Mouse (Mus musculus): ENCODE measurements at regions not wholly inside any gene's neighbourhood (a gene's known extent, or its start where the extent isn't known, plus 50 kb on each side); places are given as distances from the start of the nearest gene placed in this dataset.

DNA sequence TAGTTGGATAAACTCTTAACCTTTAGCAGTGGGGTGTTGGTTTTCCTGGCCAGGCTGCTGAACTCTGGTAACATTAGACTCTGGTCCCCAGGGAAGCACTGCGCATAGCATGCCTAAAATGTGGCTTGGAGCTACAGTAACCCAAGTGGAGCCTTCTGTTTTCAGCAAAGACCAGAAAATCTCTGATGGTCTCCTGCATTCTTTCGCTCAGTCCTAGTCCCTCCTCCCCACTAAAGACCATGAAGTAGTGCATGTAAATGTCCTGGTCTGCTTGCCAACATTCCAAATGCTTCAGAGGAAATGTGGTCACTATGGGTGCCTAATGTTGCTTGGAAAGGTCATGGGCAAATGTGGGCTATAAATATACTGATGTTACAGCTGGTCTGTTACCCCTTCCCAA, 507.5 kb downstream of the Gm826 start:
- no peaks in the 10 kb centered on the region for H3K27me3 ChIP-seq (ENCODE audit: control insufficient read depth in 1 of 2, insufficient read depth in 2 of 2, low read length in 2 of 2)
- no peak for DNase-seq (ENCODE audit: low read depth, low spot score)
- TF ChIP-seq GATA1 (IDR thresholded peaks at IDR 0.05; ENCODE audit: low read depth, low read length): no peak
- no peak for TF ChIP-seq GABPA (IDR thresholded peaks at IDR 0.05; ENCODE audit: low read depth, low read length)
- no peak for TF ChIP-seq TAL1 (IDR thresholded peaks at IDR 0.05; ENCODE audit: low read length)
- TF ChIP-seq ETS1 (IDR thresholded peaks at IDR 0.05; ENCODE audit: low read depth, low read length): no peak
- no peaks in the 10 kb centered on the region for H3K79me2 ChIP-seq (ENCODE audit: control insufficient read depth, insufficient read depth, low read length, poor library complexity)
- no peaks in the 10 kb centered on the region for H3K36me3 ChIP-seq (ENCODE audit: control insufficient read depth in 1 of 2, insufficient read depth in 2 of 2, low read length in 2 of 2)
- no peak overlapping the region for H3K27ac ChIP-seq (ENCODE audit: control insufficient read depth, low read depth, low read length)
- no peak overlapping the region for H3K9ac ChIP-seq (ENCODE audit: control insufficient read depth, low read depth, low read length, poor library complexity, severe bottlenecking)
- H3K4me1 ChIP-seq (ENCODE audit: control insufficient read depth in 1 of 2, insufficient read depth in 2 of 2, low read length in 2 of 2): no peaks in the 10 kb centered on the region
- H3K9me3 ChIP-seq (replicated peaks; ENCODE audit: insufficient read depth, low read length): no peaks in the 10 kb centered on the region
- no peak overlapping the region for H3K4me3 ChIP-seq (ENCODE audit: control insufficient read depth in 1 of 2, insufficient read depth in 1 of 2, low read depth in 2 of 2, low read length in 2 of 2)

- Histone ChIP-seq H3K27ac (ENCODE audit: control insufficient read depth, low read depth, low read length) (no peak overlapping the region), H3K4me3 (ENCODE audit: control insufficient read depth in 1 of 2, insufficient read depth in 1 of 2, low read depth in 2 of 2, low read length in 2 of 2) (no peak overlapping the region), H3K79me2 (ENCODE audit: control insufficient read depth, insufficient read depth, low read length, poor library complexity) (no peaks in the 10 kb centered on the region), H3K36me3 (ENCODE audit: control insufficient read depth in 1 of 2, insufficient read depth in 2 of 2, low read length in 2 of 2) (no peaks in the 10 kb centered on the region), H3K9me3 (replicated peaks; ENCODE audit: insufficient read depth, low read length) (no peaks in the 10 kb centered on the region), H3K4me1 (ENCODE audit: control insufficient read depth in 1 of 2, insufficient read depth in 2 of 2, low read length in 2 of 2) (no peaks in the 10 kb centered on the region), H3K9ac (ENCODE audit: control insufficient read depth, low read depth, low read length, poor library complexity, severe bottlenecking) (no peak overlapping the region), H3K27me3 (ENCODE audit: control insufficient read depth in 1 of 2, insufficient read depth in 2 of 2, low read length in 2 of 2) (no peaks in the 10 kb centered on the region)
- TF ChIP-seq ETS1 (IDR thresholded peaks at IDR 0.05; ENCODE audit: low read depth, low read length) (no peak), JUND (IDR thresholded peaks at IDR 0.05; ENCODE audit: low read depth, low read length) (no peak), EP300 (IDR thresholded peaks at IDR 0.05; ENCODE audit: low read depth in 1 of 2, low read length in 2 of 2) (no peak), USF1 (IDR thresholded peaks at IDR 0.05; ENCODE audit: low read depth, low read length) (no peak), ZMIZ1 (IDR thresholded peaks at IDR 0.05; ENCODE audit: low read depth, low read length) (no peak), MAZ (IDR thresholded peaks at IDR 0.05; ENCODE audit: low read depth, low read length) (no peak), USF2 (IDR thresholded peaks at IDR 0.05; ENCODE audit: borderline replicate concordance in 1 of 2, insufficient read depth in 1 of 2, low read depth in 1 of 2, low read length in 2 of 2) (no peak), ZNF384 (IDR thresholded peaks at IDR 0.05; ENCODE audit: low read depth, low read length) (no peak), POLR2AphosphoS5 (IDR thresholded peaks at IDR 0.05; ENCODE audit: borderline replicate concordance, low read depth, low read length) (no peak), MEF2A (IDR thresholded peaks at IDR 0.05; ENCODE audit: extremely low read depth, insufficient replicate concordance, low read depth, low read length, poor library complexity, severe bottlenecking) (no peak), SMC3 (IDR thresholded peaks at IDR 0.05; ENCODE audit: low read depth, low read length) (no peak), GABPA (IDR thresholded peaks at IDR 0.05; ENCODE audit: low read depth, low read length) (no peak), E2F4 (IDR thresholded peaks at IDR 0.05; ENCODE audit: borderline replicate concordance, low read depth, low read length) (no peak), MAFK (IDR thresholded peaks at IDR 0.05; ENCODE audit: borderline replicate concordance, low read depth, low read length) (no peak), ELF1 (IDR thresholded peaks at IDR 0.05; ENCODE audit: low read depth, low read length) (no peak)
- DNase-seq (ENCODE audit: low read depth, low spot score): no peak
Observed at GRCm38 (mm10) chr2:159818556-159818955, 515.4 kb downstream of the Gm826 start.

All from MEL (cell line).